Comparison of ENCODE assay signal across 14 mouse cellular contexts in genomic region chr8:8737271-8737670, GRCm38 (mm10). TPM values are rescaled to one million over a fixed set of nuclear protein-coding genes. Genes with fewer than 3 reads are reported as not detected.
A peak's percentile ranks its signal among the peaks of the same experiment; 100 is the strongest.
DNase-seq lines count a peak whose midpoint lies in the region.
"Had no signal": no experiment of that assay in that cellular context is flagged by ENCODE, and none has a peak within 500 bp of the region (broad histone marks: within the 10 kb centered on the region; RNA-seq: fewer than 3 reads in every experiment).

No protein-coding gene starts in this region.

- H3K36me3 ChIP-seq in heart, embryonic 10.5 days, result no peaks in the 10 kb centered on the region
- H3K36me3 ChIP-seq: G1E; hindbrain, embryonic 12.5 days had no signal

- H3K27ac ChIP-seq in heart, embryonic 10.5 days, result no peak overlapping the region
- H3K27ac ChIP-seq: hindbrain, embryonic 12.5 days had no signal

- no peaks in the 10 kb centered on the region for H3K27me3 ChIP-seq in heart, embryonic 10.5 days (ENCODE audit: insufficient read depth, poor library complexity, severe bottlenecking)
- H3K27me3 ChIP-seq: hindbrain, embryonic 12.5 days had no signal

- H3K4me1 ChIP-seq in heart, embryonic 10.5 days, result no peaks in the 10 kb centered on the region
- H3K4me1 ChIP-seq: hindbrain, embryonic 12.5 days had no signal

- peak; percentile 97 for DNase-seq in heart, adult 11 months
- DNase-seq in heart, embryonic 10.5 days (ENCODE audit: low spot score), result no peak
- peak; percentile 36 to 64 for DNase-seq in heart, adult 9 months (ENCODE audit: low spot score in 2 of 2)
- DNase-seq in kidney, postnatal 25 days, result peak; percentile 5 to 59
- DNase-seq in lung, postnatal 14 days, result peak; percentile 30
- DNase-seq in left cerebral cortex, adult 11 months (ENCODE audit: low spot score), result no peak
- DNase-seq in cerebellum, adult 8-10 months, result no peak
- no peak for DNase-seq in frontal cortex, postnatal 25 days (ENCODE audit: low spot score in 2 of 2)
- DNase-seq: B cell, adult 2 months; cerebellum, postnatal 36 days; midbrain, embryonic 14.5 days; thymus, adult 18-20 months had no signal

- WGBS in heart, embryonic 10.5 days, result 60% methylated on average over 3 of the region's 3 CpGs

- no peak overlapping the region for H3K4me3 ChIP-seq in heart, embryonic 10.5 days
- H3K4me3 ChIP-seq: hindbrain, embryonic 12.5 days had no signal

- no peaks in the 10 kb centered on the region for H3K9me3 ChIP-seq in heart, embryonic 10.5 days
- H3K9me3 ChIP-seq: G1E; hindbrain, embryonic 12.5 days had no signal

RNA-seq across cellular contexts. Expression of gene Arglu1, which starts 47.0 kb away (rescaled TPM):
- 93.7 and 112 TPM in 2 replicates for polyA plus RNA-seq in heart, embryonic 10.5 days (2016; fragmentation: Nextera tagmentation; extraction: Ambion mirVana)

Comparison
In these comparisons a context has a peak if more than half of its experiments do, and no peak if none do; other contexts are left out.
1. DNase-seq: peak in heart, adult 11 months (single experiment), heart, adult 9 months (2 of 2), kidney, postnatal 25 days (2 of 2) and lung, postnatal 14 days (single experiment); none in heart, embryonic 10.5 days (single experiment), left cerebral cortex, adult 11 months (single experiment), cerebellum, adult 8-10 months (single experiment) and frontal cortex, postnatal 25 days (0 of 2).